Mouse (Mus musculus) stomach, embryonic 15.5 days (tissue): ENCODE data around the gene A630073D07Rik. TPM values are rescaled to one million over a fixed set of nuclear protein-coding genes. Genes with fewer than 3 reads are reported as not detected.
"Not testable (repeated sequence)": the region's sequence is repeated elsewhere in the genome, so short reads cannot be mapped to it uniquely, and the experiment has no call there.

Experiments
- ATAC-seq: fragments of 200-750 bp; cut with Nextera tagmentation; 2 replicates; pipeline ENCODE4 v1.8.0; 2017; ENCODE audit warnings: low read depth, moderate number of reproducible peaks, moderate TSS enrichment; ENCODE audit not compliant: insufficient read depth, low FRiP score
- H3K27ac ChIP-seq: fragments of 300-500 bp; sonication (generic); 2 replicates; pipeline ENCODE4 v1.5.1; 2015; ENCODE audit warnings: mild to moderate bottlenecking, inconsistent platforms
- H3K27me3 ChIP-seq: fragments of 300-500 bp; sonication (generic); replicated peaks from 2 replicates; pipeline ENCODE4 v1.6.1; 2015; ENCODE audit warnings: inconsistent platforms
- H3K36me3 ChIP-seq: fragments of 300-500 bp; sonication (generic); 2 replicates; pipeline ENCODE4 v1.6.1; 2015; ENCODE audit warnings: inconsistent platforms
- H3K4me1 ChIP-seq: fragments of 300-500 bp; sonication (generic); 2 replicates; pipeline ENCODE4 v1.6.1; 2015; ENCODE audit warnings: inconsistent platforms
- H3K4me2 ChIP-seq: fragments of 300-500 bp; sonication (generic); 2 replicates; pipeline ENCODE4 v1.6.1; 2015; ENCODE audit warnings: mild to moderate bottlenecking, inconsistent platforms
- H3K4me3 ChIP-seq: fragments of 300-500 bp; sonication (generic); replicated peaks from 2 replicates; pipeline ENCODE4 v1.5.1; 2015; ENCODE audit warnings: inconsistent platforms
- H3K9ac ChIP-seq: fragments of 300-500 bp; sonication (generic); 2 replicates; pipeline ENCODE4 v1.6.1; 2015; ENCODE audit warnings: inconsistent platforms
- H3K9me3 ChIP-seq: fragments of 300-500 bp; sonication (generic); 2 replicates; pipeline ENCODE4 v1.6.1; 2016; ENCODE audit warnings: inconsistent platforms
- WGBS: fragments of 180-500 bp; shearing (Covaris S2); methylation state at CpG from one replicate; pipeline ENCODE4 v1.1.7; 2015; 5-methylcytosine and 5-hydroxymethylcytosine counted together
- polyA plus RNA-seq: library from polyadenylated mRNA; unstranded; fragments of >200 nt; fragmentation: Nextera tagmentation; extraction: Ambion mirVana; gene quantifications from 2 replicates; pipeline ENCODE4 v1.2.1, GENCODE M21; 2015

A630073D07Rik gene
- not detected in 2 replicates for polyA plus RNA-seq

GRCm38 (mm10) chr6:132651426-132651825 lies at the start of gene A630073D07Rik:
Gene A630073D07Rik, minus strand, starts transcription at chr6:132651526.
- H3K36me3 ChIP-seq: no peaks in the 10 kb centered on the region
- H3K4me3 ChIP-seq: no peak within 1 kb of the TSS
- 83% methylated on average over 1 of the region's 1 CpGs for WGBS
- H3K4me2 ChIP-seq: no peak within 1 kb of the TSS
- H3K4me1 ChIP-seq: no peaks in the 10 kb centered on the region
- H3K27me3 ChIP-seq: no peaks in the 10 kb centered on the region
- no peak within 1 kb of the TSS for H3K9ac ChIP-seq
- H3K9me3 ChIP-seq: no peaks in the 10 kb centered on the region
- H3K27ac ChIP-seq: no peak within 1 kb of the TSS
- no peak for ATAC-seq

- H3K9ac ChIP-seq: no peak within 1 kb of the TSS
- no peaks in the 10 kb centered on the region for H3K9me3 ChIP-seq
- 88% methylated on average over 1 of the region's 1 CpGs for WGBS
- no peak within 1 kb of the TSS for H3K4me2 ChIP-seq
- H3K27ac ChIP-seq: no peak within 1 kb of the TSS
- no peak within 1 kb of the TSS for H3K4me3 ChIP-seq
- ATAC-seq: no peak
- H3K27me3 ChIP-seq: no peaks in the 10 kb centered on the region
- H3K4me1 ChIP-seq: no peaks in the 10 kb centered on the region
- H3K36me3 ChIP-seq: no peaks in the 10 kb centered on the region
These were observed 49.6 kb upstream of the A630073D07Rik start, which contains the start of gene Tas2r121 for GRCm38 (mm10) chr6:132700907-132701306. Gene Tas2r121, minus strand, starts transcription at chr6:132701007.

GRCm38 (mm10) chr6:132691596-132691995 lies 40.3 kb upstream of the A630073D07Rik start:
- not testable (repeated sequence) for H3K4me1 ChIP-seq, H3K4me2 ChIP-seq, H3K36me3 ChIP-seq, H3K4me3 ChIP-seq, H3K27ac ChIP-seq, H3K9me3 ChIP-seq, ATAC-seq, H3K9ac ChIP-seq, H3K27me3 ChIP-seq
- 75% methylated on average over 7 of the region's 7 CpGs for WGBS

- Histone ChIP-seq H3K9ac (no peak within 1 kb of the TSS), H3K36me3 (no peaks in the 10 kb centered on the region)
- no peak for ATAC-seq
These were observed 5.3 kb upstream of the A630073D07Rik start, which contains the start of gene Tas2r120 for GRCm38 (mm10) chr6:132656653-132657052. Gene Tas2r120, plus strand, starts transcription at chr6:132656953.

GRCm38 (mm10) chr6:132649399-132649798 lies 1.9 kb downstream of the A630073D07Rik start:
- Histone ChIP-seq H3K27ac (no peak overlapping the region), H3K4me1 (no peaks in the 10 kb centered on the region), H3K4me3 (no peak overlapping the region), H3K4me2 (no peak overlapping the region), H3K9me3 (no peaks in the 10 kb centered on the region), H3K9ac (no peak overlapping the region), H3K27me3 (no peaks in the 10 kb centered on the region), H3K36me3 (no peaks in the 10 kb centered on the region)
- ATAC-seq: no peak

More at GRCm38 (mm10) chr6:132656653-132657052, 5.3 kb upstream of the A630073D07Rik start, which contains the start of gene Tas2r120:
- H3K27me3 ChIP-seq: no peaks in the 10 kb centered on the region
- H3K4me3 ChIP-seq: no peak within 1 kb of the TSS
- H3K4me1 ChIP-seq: no peaks in the 10 kb centered on the region
- no peak within 1 kb of the TSS for H3K4me2 ChIP-seq
- no peaks in the 10 kb centered on the region for H3K9me3 ChIP-seq
- H3K27ac ChIP-seq: no peak within 1 kb of the TSS

GRCm38 (mm10) chr6:132595613-132596012 lies 55.7 kb downstream of the A630073D07Rik start, which contains the start of gene Prp2:
Gene Prp2, plus strand, starts transcription at chr6:132595913.
- not testable (repeated sequence) for ATAC-seq, H3K9ac ChIP-seq
- 64% methylated on average over 2 of the region's 2 CpGs for WGBS

More at GRCm38 (mm10) chr6:132595613-132596012, 55.7 kb downstream of the A630073D07Rik start, which contains the start of gene Prp2:
- not testable (repeated sequence) for H3K27me3 ChIP-seq, H3K4me2 ChIP-seq, H3K36me3 ChIP-seq, H3K4me1 ChIP-seq, H3K4me3 ChIP-seq, H3K9me3 ChIP-seq, H3K27ac ChIP-seq

Other genes starting within 250 kb of the A630073D07Rik start
- gene Prh1, start 81.7 kb downstream of the A630073D07Rik start, polyA plus RNA-seq: not detected in 2 replicates
- gene Prp2, start 55.6 kb downstream of the A630073D07Rik start, polyA plus RNA-seq: not detected in 2 replicates
- not detected in 2 replicates for gene Tas2r120, start 5.4 kb upstream of the A630073D07Rik start, polyA plus RNA-seq
- not detected in 2 replicates for gene Tas2r121, start 49.5 kb upstream of the A630073D07Rik start, polyA plus RNA-seq
- not detected in 2 replicates for gene Tas2r122, start 60.4 kb upstream of the A630073D07Rik start, polyA plus RNA-seq
- gene Tas2r115, start 86.5 kb upstream of the A630073D07Rik start, polyA plus RNA-seq: not detected in 2 replicates
- gene Tas2r124, start 103.2 kb upstream of the A630073D07Rik start, polyA plus RNA-seq: not detected in 2 replicates
- gene Tas2r102, start 110.6 kb upstream of the A630073D07Rik start, polyA plus RNA-seq: not detected in 2 replicates
- not detected in 2 replicates for gene Tas2r136, start 126.6 kb upstream of the A630073D07Rik start, polyA plus RNA-seq
- not detected in 2 replicates for gene Tas2r117, start 151.3 kb upstream of the A630073D07Rik start, polyA plus RNA-seq
- not detected in 2 replicates for gene Tas2r123, start 195.6 kb upstream of the A630073D07Rik start, polyA plus RNA-seq
- gene Tas2r116, start 203.9 kb upstream of the A630073D07Rik start, polyA plus RNA-seq: not detected in 2 replicates
- gene Tas2r110, start 216.5 kb upstream of the A630073D07Rik start, polyA plus RNA-seq: not detected in 2 replicates
- not detected in 2 replicates for gene Tas2r113, start 241.5 kb upstream of the A630073D07Rik start, polyA plus RNA-seq